Mouse (Mus musculus) embryonic facial prominence, embryonic 13.5 days (tissue): ENCODE results near the gene Mmp20. TPM values are rescaled to one million over a fixed set of nuclear protein-coding genes. Genes with fewer than 3 reads are reported as not detected.

Experiments used
- ATAC-seq: fragments of 200-750 bp; cut with Nextera tagmentation; 2 replicates; pipeline ENCODE4 v1.8.0; 2017; ENCODE audit warnings: low read depth; ENCODE audit not compliant: insufficient number of reproducible peaks, insufficient read depth, low FRiP score, low TSS enrichment
- H3K27ac ChIP-seq: fragments of 300-500 bp; sonication (generic); 2 replicates; pipeline ENCODE4 v1.5.1; 2015; ENCODE audit warnings: moderate library complexity, mild to moderate bottlenecking, inconsistent platforms
- H3K27me3 ChIP-seq: fragments of 300-500 bp; sonication (generic); 2 replicates; pipeline ENCODE4 v1.6.1; 2015; ENCODE audit warnings: mild to moderate bottlenecking, inconsistent platforms
- H3K36me3 ChIP-seq: fragments of 300-500 bp; sonication (generic); 2 replicates; pipeline ENCODE4 v1.6.1; 2015; ENCODE audit warnings: mild to moderate bottlenecking, inconsistent platforms
- H3K4me1 ChIP-seq: fragments of 300-500 bp; sonication (generic); 2 replicates; pipeline ENCODE4 v1.6.1; 2015; ENCODE audit warnings: inconsistent platforms
- H3K4me2 ChIP-seq: fragments of 300-500 bp; sonication (generic); 2 replicates; pipeline ENCODE4 v1.6.1; 2015; ENCODE audit warnings: moderate library complexity, mild to moderate bottlenecking, inconsistent platforms
- H3K4me3 ChIP-seq: fragments of 300-500 bp; sonication (generic); 2 replicates; pipeline ENCODE4 v1.5.1; 2015; ENCODE audit warnings: mild to moderate bottlenecking, inconsistent platforms
- H3K9ac ChIP-seq: fragments of 300-500 bp; sonication (generic); 2 replicates; pipeline ENCODE4 v1.6.1; 2015; ENCODE audit warnings: mild to moderate bottlenecking, inconsistent platforms
- H3K9me3 ChIP-seq: fragments of 300-500 bp; sonication (generic); 2 replicates; pipeline ENCODE4 v1.6.1; 2016; ENCODE audit warnings: inconsistent platforms
- WGBS: fragments of 180-500 bp; shearing (Covaris S2); methylation state at CpG from one replicate; pipeline ENCODE4 v1.1.7; 2015; ENCODE audit warnings: mixed read lengths; 5-methylcytosine and 5-hydroxymethylcytosine counted together
- polyA plus RNA-seq: library from polyadenylated mRNA; unstranded; fragments of >200 nt; fragmentation: Nextera tagmentation; extraction: Ambion mirVana; gene quantifications from 2 replicates; pipeline ENCODE4 v1.2.1, GENCODE M21; 2015

The Mmp20 gene
- polyA plus RNA-seq, 1 experiment from 2014 or later, result not detected

- WGBS, result 37% methylated on average over 3 of the region's 3 CpGs
- H3K4me3 ChIP-seq, result no peak overlapping the region
- H3K9me3 ChIP-seq, result no peaks in the 10 kb centered on the region
- no peak for ATAC-seq
- no peak overlapping the region for H3K27ac ChIP-seq
- H3K9ac ChIP-seq, result no peak overlapping the region
- H3K27me3 ChIP-seq, result no peaks in the 10 kb centered on the region
- no peak overlapping the region for H3K4me2 ChIP-seq
- 0 out of 2 replicates have a peak, but pooled peaks cover 4% of the 10 kb centered on the region for H3K4me1 ChIP-seq
- H3K36me3 ChIP-seq, result no peaks in the 10 kb centered on the region
Measured at GRCm38 (mm10) chr9:7695646-7696045, 67.6 kb downstream of the Mmp20 start.

- H3K27me3 ChIP-seq, result no peaks in the 10 kb centered on the region
- no peak overlapping the region for H3K9ac ChIP-seq
- no peak overlapping the region for H3K4me2 ChIP-seq
- no peaks in the 10 kb centered on the region for H3K36me3 ChIP-seq
- H3K27ac ChIP-seq, result no peak overlapping the region
- H3K9me3 ChIP-seq, result no peaks in the 10 kb centered on the region
- no peak for ATAC-seq
- H3K4me1 ChIP-seq, result no peaks in the 10 kb centered on the region
- 69% methylated on average over 6 of the region's 6 CpGs for WGBS
- no peak overlapping the region for H3K4me3 ChIP-seq
Measured at GRCm38 (mm10) chr9:7708698-7709097, 80.7 kb downstream of the Mmp20 start.

- Histone ChIP-seq H3K9ac (no peak overlapping the region), H3K4me3 (no peak overlapping the region), H3K4me2 (no peak overlapping the region), H3K9me3 (no peaks in the 10 kb centered on the region), H3K36me3 (no peaks in the 10 kb centered on the region), H3K27ac (no peak overlapping the region), H3K27me3 (no peaks in the 10 kb centered on the region), H3K4me1 (no peaks in the 10 kb centered on the region)
- WGBS, result 74% methylated on average over 4 of the region's 4 CpGs
- ATAC-seq, result no peak
Measured at GRCm38 (mm10) chr9:7711196-7711595, 83.2 kb downstream of the Mmp20 start.

GRCm38 (mm10) chr9:7714062-7714907, 86.3 kb downstream of the Mmp20 start:
- H3K9me3 ChIP-seq, result no peaks in the 10 kb centered on the region
- no peaks in the 10 kb centered on the region for H3K27me3 ChIP-seq
- H3K9ac ChIP-seq, result no peak overlapping the region
- no peaks in the 10 kb centered on the region for H3K4me1 ChIP-seq
- WGBS, result 38% methylated on average over 4 of the region's 4 CpGs
- H3K36me3 ChIP-seq, result no peaks in the 10 kb centered on the region
- no peak for ATAC-seq
- no peak overlapping the region for H3K4me2 ChIP-seq
- no peak overlapping the region for H3K27ac ChIP-seq
- no peak overlapping the region for H3K4me3 ChIP-seq

- 83% methylated on average over 2 of the region's 2 CpGs for WGBS
Measured at GRCm38 (mm10) chr9:7714908-7715175, 86.8 kb downstream of the Mmp20 start.

GRCm38 (mm10) chr9:7721543-7721942, 93.5 kb downstream of the Mmp20 start:
- Histone ChIP-seq H3K27ac (no peak overlapping the region), H3K36me3 (no peaks in the 10 kb centered on the region), H3K4me2 (no peak overlapping the region), H3K4me3 (no peak overlapping the region), H3K4me1 (no peaks in the 10 kb centered on the region), H3K9ac (no peak overlapping the region), H3K9me3 (no peaks in the 10 kb centered on the region), H3K27me3 (no peaks in the 10 kb centered on the region)
- WGBS, result 84% methylated on average over 1 of the region's 1 CpGs
- ATAC-seq, result no peak

More at GRCm38 (mm10) chr9:7714908-7715175, 86.8 kb downstream of the Mmp20 start:
- H3K27me3 ChIP-seq, result no peaks in the 10 kb centered on the region
- H3K9ac ChIP-seq, result no peak overlapping the region
- no peaks in the 10 kb centered on the region for H3K4me1 ChIP-seq
- no peaks in the 10 kb centered on the region for H3K36me3 ChIP-seq
- no peak overlapping the region for H3K4me3 ChIP-seq
- no peak overlapping the region for H3K4me2 ChIP-seq
- no peak for ATAC-seq
- H3K9me3 ChIP-seq, result no peaks in the 10 kb centered on the region
- no peak overlapping the region for H3K27ac ChIP-seq

Other genes with a start within 250 kb of the Mmp20 start
- not detected in 2 replicates for gene Mmp1b, start 240.2 kb upstream of the Mmp20 start, polyA plus RNA-seq
- 0.23 TPM in 1 of 2 replicates, not detected in the other for gene Mmp3, start 182.4 kb upstream of the Mmp20 start, polyA plus RNA-seq
- gene Mmp10, start 125.9 kb upstream of the Mmp20 start, polyA plus RNA-seq, result not detected in 2 replicates
- gene Mmp8, start 69.8 kb upstream of the Mmp20 start, polyA plus RNA-seq, result 0.34 TPM in 1 of 2 replicates, not detected in the other
- not detected in 2 replicates for gene Mmp27, start 56.8 kb upstream of the Mmp20 start, polyA plus RNA-seq
- not detected in 2 replicates for gene Mmp7, start 63.9 kb downstream of the Mmp20 start, polyA plus RNA-seq
- gene Tmem123, start 135.8 kb downstream of the Mmp20 start, polyA plus RNA-seq, result 75.1 and 78.1 TPM in 2 replicates
- 41.6 and 45.5 TPM in 2 replicates for gene Birc2, start 208.8 kb downstream of the Mmp20 start, polyA plus RNA-seq
- gene Birc3, start 245.0 kb downstream of the Mmp20 start, polyA plus RNA-seq, result 14.1 and 15.6 TPM in 2 replicates